Mouse (Mus musculus) embryonic facial prominence, embryonic 11.5 days (tissue): ENCODE results near the gene Tmprss9. TPM values are rescaled to one million over a fixed set of nuclear protein-coding genes. Genes with fewer than 3 reads are reported as not detected.

Source experiments
- ATAC-seq: fragments of 200-750 bp; cut with Nextera tagmentation; replicated peaks from 2 replicates; pipeline ENCODE4 v1.8.0; 2017; ENCODE audit warnings: low read depth; ENCODE audit not compliant: insufficient number of reproducible peaks, low FRiP score, low TSS enrichment
- DNase-seq: peaks from one replicate; pipeline ENCODE4 v3.0.0-alpha.2; 2015; ENCODE audit warnings: low spot score
- H3K27ac ChIP-seq: fragments of 300-500 bp; sonication (generic); replicated peaks from 2 replicates; pipeline ENCODE4 v1.5.1; 2014; ENCODE audit warnings: mild to moderate bottlenecking, low read depth, low read length, control low read depth
- H3K27me3 ChIP-seq: fragments of 300-500 bp; sonication (generic); 2 replicates; pipeline ENCODE4 v1.6.1; 2014; ENCODE audit warnings: mild to moderate bottlenecking, low read length, moderate library complexity, mixed read lengths; ENCODE audit not compliant: control insufficient read depth, insufficient read depth
- H3K36me3 ChIP-seq: fragments of 300-500 bp; sonication (generic); replicated peaks from 2 replicates; pipeline ENCODE4 v1.6.1; 2014; ENCODE audit warnings: low read depth, mild to moderate bottlenecking, low read length, moderate library complexity, mixed read lengths; ENCODE audit not compliant: control insufficient read depth, insufficient read depth
- H3K4me1 ChIP-seq: fragments of 300-500 bp; sonication (generic); 2 replicates; pipeline ENCODE4 v1.6.1; 2014; ENCODE audit warnings: low read length, mixed read lengths; ENCODE audit not compliant: control insufficient read depth, insufficient read depth
- H3K4me2 ChIP-seq: fragments of 300-500 bp; sonication (generic); 2 replicates; pipeline ENCODE4 v1.6.1; 2014; ENCODE audit warnings: low read depth, mild to moderate bottlenecking, control low read depth, low read length, moderate library complexity
- H3K4me3 ChIP-seq: fragments of 300-500 bp; sonication (generic); 2 replicates; pipeline ENCODE4 v1.5.1; 2014; ENCODE audit warnings: low read depth, low read length, control low read depth
- H3K9ac ChIP-seq: fragments of 300-500 bp; sonication (generic); replicated peaks from 2 replicates; pipeline ENCODE4 v1.6.1; 2014; ENCODE audit warnings: mild to moderate bottlenecking, control low read depth, low read length
- H3K9me3 ChIP-seq: fragments of 300-500 bp; sonication (generic); replicated peaks from 2 replicates; pipeline ENCODE4 v1.6.1; 2016; ENCODE audit warnings: mild to moderate bottlenecking, low read length, inconsistent platforms, mixed read lengths; ENCODE audit not compliant: control insufficient read depth
- WGBS: fragments of 180-500 bp; shearing (Covaris S2); extraction: QIAGEN DNeasy Blood & Tissue Kit; methylation state at CpG from one replicate; pipeline ENCODE4 v1.1.7; 2014; 5-methylcytosine and 5-hydroxymethylcytosine counted together
- polyA plus RNA-seq: library from polyadenylated mRNA; unstranded; fragments of >200 nt; fragmentation: Nextera tagmentation; extraction: Ambion mirVana; gene quantifications from 2 replicates; pipeline ENCODE4 v1.2.1, GENCODE M21; 2014

The Tmprss9 gene
- polyA plus RNA-seq, 1 experiment from 2014 or later = 0.06 TPM

DNA sequence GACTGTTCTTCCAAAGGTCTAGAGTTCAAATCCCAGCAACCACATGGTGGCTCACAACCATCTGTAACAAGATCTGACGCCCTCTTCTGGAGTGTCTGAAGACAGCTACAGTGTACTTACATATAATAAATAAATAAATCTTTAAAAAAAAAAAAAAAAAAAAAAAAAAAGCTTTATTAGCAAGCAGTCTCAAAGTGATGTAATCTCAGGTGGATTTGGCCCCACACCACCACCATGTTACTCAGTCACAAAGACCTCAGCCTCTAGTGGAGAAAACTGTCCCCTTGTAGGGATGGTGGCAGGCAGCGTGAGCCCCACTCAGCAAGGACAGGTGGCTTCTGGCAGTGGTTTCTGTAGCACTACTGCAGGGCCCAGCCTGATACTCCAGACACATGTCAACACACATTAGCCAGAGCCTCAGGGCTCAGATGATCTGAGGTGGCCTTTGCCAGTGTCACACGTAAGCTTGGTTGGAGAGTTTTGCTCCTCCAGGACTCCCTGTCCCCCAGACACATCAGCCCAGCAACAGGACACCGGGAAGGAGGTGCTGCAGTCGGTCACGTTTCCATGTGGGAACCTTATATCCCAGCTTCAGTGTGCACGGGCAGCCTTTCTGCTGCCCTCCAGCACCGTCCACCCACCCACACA lies 41.8 kb downstream of the Tmprss9 start:
- Histone ChIP-seq H3K9ac (no peak overlapping the region), H3K27me3 (no peaks in the 10 kb centered on the region), H3K4me3 (no peak overlapping the region), H3K27ac (no peak overlapping the region), H3K4me2 (no peak overlapping the region), H3K36me3 (no peaks in the 10 kb centered on the region; the same call in none of the 2 replicates), H3K9me3 (no peaks in the 10 kb centered on the region), H3K4me1 (no peaks in the 10 kb centered on the region)
- no peak for DNase-seq
- 91% methylated on average over 7 of the region's 8 CpGs for WGBS
- ATAC-seq = no peak

DNA sequence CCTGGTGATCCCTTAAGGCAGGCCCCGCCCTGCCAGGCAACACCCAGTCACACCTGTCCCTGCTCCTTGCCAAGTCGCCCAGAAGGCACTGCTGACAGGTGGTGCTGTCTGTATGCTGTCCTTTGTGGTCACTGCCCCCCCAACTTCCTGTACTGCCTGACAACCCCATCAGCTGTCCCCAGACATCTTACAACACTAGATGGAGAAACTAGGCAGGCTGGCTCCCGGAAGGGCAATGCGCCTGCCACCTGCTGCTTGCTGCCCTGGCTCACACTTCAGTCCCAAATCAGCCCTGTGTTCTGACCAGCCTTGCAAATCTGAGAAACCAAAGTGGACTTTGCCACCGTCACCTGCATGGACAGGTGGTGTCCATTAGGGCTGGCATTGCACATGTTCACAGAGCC lies 42.6 kb downstream of the Tmprss9 start:
- Histone ChIP-seq H3K27me3 (no peaks in the 10 kb centered on the region), H3K9me3 (no peaks in the 10 kb centered on the region), H3K4me3 (no peak overlapping the region), H3K4me1 (no peaks in the 10 kb centered on the region), H3K27ac (no peak overlapping the region), H3K36me3 (no peaks in the 10 kb centered on the region; the same call in none of the 2 replicates), H3K9ac (no peak overlapping the region), H3K4me2 (no peak overlapping the region)
- DNase-seq = no peak
- 84% methylated on average over 5 of the region's 5 CpGs for WGBS
- no peak for ATAC-seq

DNA sequence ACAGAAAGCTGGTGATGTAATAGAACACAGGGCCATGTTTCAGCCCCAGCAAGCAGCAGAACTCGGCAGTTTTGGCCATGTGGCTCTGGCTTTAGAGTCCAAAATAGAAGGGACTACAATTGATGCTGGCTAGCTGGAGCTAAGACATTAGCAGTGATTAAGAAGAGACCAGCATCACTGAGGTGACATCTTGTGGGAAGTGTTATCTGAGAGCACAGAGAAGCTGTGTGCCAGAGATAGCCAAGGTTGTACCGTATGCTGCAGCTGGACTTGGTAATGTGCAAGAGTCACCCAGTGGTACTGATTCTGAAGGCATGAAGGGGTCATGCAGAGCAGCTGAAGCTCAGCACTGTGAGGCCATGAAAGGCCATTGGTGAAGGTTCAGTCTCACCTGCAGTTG lies 43.6 kb downstream of the Tmprss9 start:
- DNase-seq (no peak), ATAC-seq (no peak)
- Histone ChIP-seq H3K9me3 (no peaks in the 10 kb centered on the region), H3K4me3 (no peak overlapping the region), H3K4me1 (no peaks in the 10 kb centered on the region), H3K27me3 (no peaks in the 10 kb centered on the region), H3K4me2 (no peak overlapping the region), H3K9ac (no peak overlapping the region), H3K36me3 (no peaks in the 10 kb centered on the region; the same call in none of the 2 replicates), H3K27ac (no peak overlapping the region)
- WGBS = 76% methylated on average over 2 of the region's 2 CpGs

DNA sequence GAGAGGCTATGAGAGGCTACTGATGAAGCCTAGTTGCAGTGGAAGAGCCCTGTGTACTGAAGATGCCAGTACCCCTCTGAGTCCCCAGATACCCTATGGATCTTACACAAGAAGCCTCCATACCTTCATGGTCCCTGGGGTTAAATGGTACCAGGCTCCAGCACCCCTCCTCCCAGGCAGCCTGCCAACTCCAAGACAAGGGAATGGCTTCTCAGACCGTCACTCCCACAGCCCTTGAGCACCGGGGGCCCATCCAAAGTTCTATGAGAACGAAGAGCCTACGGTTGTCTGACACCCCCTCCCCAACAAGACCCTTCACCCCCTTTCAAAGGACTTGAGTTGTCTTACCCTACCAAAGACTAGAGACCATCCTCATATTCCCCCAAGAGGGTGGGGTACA lies 44.1 kb downstream of the Tmprss9 start:
- H3K36me3 ChIP-seq = no peaks in the 10 kb centered on the region; the same call in 1 of the 2 replicates
- H3K9ac ChIP-seq = no peak overlapping the region
- WGBS = 90% methylated on average over 4 of the region's 4 CpGs
- DNase-seq (no peak), ATAC-seq (no peak)
- no peaks in the 10 kb centered on the region for H3K9me3 ChIP-seq
- no peaks in the 10 kb centered on the region for H3K4me1 ChIP-seq
- no peak overlapping the region for H3K4me3 ChIP-seq
- no peaks in the 10 kb centered on the region for H3K27me3 ChIP-seq
- H3K27ac ChIP-seq = no peak overlapping the region
- no peak overlapping the region for H3K4me2 ChIP-seq

DNA sequence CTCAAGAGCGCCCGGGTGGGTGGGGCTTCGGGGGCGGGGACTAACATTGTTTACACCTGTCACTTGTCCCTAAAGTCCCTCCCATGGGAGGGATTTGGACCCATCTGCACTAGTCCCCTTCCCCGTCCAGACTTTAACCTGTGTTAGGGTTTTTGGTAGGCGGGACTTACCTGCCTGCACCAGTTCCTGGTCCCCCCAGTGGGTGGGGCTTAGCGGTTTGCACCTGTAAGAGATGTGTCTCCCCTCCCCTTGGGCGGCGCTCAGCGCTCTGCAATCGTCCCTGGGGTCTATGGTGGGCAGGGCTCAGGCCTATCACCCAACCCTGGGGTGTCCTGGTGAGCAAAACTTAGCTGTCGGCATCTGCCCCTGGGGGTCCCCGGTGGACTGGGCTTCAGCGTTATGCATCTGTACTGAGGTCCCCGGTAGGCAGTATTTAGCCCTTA lies 45.7 kb downstream of the Tmprss9 start:
- Histone ChIP-seq H3K36me3 (no peaks in the 10 kb centered on the region; the same call in 1 of the 2 replicates), H3K4me2 (peak overlapping the region; percentile 93), H3K9ac (peak overlapping the region; percentile 94), H3K4me3 (peak overlapping the region; percentile 94), H3K9me3 (no peaks in the 10 kb centered on the region), H3K27me3 (no peaks in the 10 kb centered on the region), H3K27ac (peak overlapping the region; percentile 52), H3K4me1 (no peaks in the 10 kb centered on the region)
- DNase-seq (peak; percentile 33), ATAC-seq (peak; percentile 45; the same call in 1 of the 2 replicates)
- under 1% methylated on average over 15 of the region's 15 CpGs for WGBS

DNA sequence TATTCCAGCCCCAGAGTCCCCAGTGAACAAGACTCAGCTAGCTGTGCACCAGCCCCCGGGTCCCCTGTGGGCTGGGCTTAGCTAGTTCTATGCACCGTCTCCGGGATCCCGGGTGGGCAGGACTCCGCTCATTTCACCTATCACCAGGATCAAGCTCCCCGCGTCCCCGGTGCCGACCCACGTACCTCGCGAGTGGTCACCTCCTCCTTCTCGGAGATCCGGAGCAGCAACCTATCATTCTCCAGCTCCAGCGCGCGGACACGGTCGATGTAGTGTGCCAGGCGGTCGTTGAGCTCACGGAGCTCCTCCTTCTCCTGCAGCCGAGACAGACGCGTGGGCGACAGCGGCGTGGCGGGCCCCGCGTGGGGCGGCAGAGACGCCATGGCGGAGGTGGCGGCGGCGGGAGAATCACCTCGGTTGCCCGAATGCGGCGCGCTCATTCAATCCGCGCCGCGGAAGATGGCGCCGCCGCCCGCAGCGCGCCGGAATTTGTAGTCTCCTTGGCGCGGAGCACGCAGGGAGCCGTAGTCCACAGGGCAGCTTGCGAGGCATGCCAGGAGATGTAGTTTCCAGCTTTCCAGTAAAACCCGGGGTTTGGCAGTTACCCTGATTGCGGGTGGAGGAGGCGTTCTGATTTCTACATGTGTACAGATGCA lies 46.3 kb downstream of the Tmprss9 start, which contains the start of gene Lmnb2:
Gene Lmnb2, minus strand, starts transcription at position 467 of the 656 bp plus-strand sequence.
- Histone ChIP-seq H3K4me2 (peak within 1 kb of the TSS; percentile 93), H3K27ac (peak within 1 kb of the TSS; percentile 52), H3K27me3 (no peaks in the 10 kb centered on the region), H3K4me3 (peak within 1 kb of the TSS; percentile 94), H3K36me3 (no peaks in the 10 kb centered on the region; the same call in 1 of the 2 replicates), H3K9me3 (no peaks in the 10 kb centered on the region), H3K9ac (peak within 1 kb of the TSS; percentile 94), H3K4me1 (no peaks in the 10 kb centered on the region)
- ATAC-seq = peak; percentile 37; the same call in 1 of the 2 replicates
- DNase-seq = peak; percentile 87
- WGBS = under 1% methylated on average over 60 of the region's 61 CpGs

DNA sequence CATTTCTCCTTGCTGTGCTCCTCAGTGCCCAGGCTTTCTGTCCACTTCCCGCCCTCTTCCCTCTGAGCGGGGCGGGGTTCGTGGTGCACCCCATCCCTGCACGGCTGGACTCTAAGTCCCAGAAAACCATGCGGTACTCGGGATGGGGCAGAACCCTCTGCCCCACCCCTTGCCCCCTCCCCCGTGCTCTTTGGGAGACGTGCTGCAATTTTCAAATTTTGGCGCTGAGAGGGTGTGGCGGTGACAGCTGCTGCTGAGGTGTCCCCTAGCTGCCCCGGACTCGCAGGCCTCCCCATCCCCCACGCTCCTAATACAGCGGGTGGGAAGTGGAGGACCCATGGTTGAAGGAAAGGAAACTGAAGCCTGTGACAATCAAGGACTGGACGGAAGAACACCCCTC lies 50.3 kb downstream of the Tmprss9 start:
- Histone ChIP-seq H3K27me3 (no peaks in the 10 kb centered on the region), H3K4me1 (no peaks in the 10 kb centered on the region), H3K36me3 (no peaks in the 10 kb centered on the region), H3K9me3 (no peaks in the 10 kb centered on the region), H3K27ac (no peak overlapping the region), H3K9ac (peak overlapping the region; percentile 53), H3K4me3 (peak overlapping the region; percentile 9; the same call in 1 of the 2 replicates), H3K4me2 (peak overlapping the region; percentile 43)
- peak; percentile 59 for DNase-seq
- ATAC-seq = no peak; the same call in 1 of the 2 replicates
- 2% methylated on average over 16 of the region's 16 CpGs for WGBS

DNA sequence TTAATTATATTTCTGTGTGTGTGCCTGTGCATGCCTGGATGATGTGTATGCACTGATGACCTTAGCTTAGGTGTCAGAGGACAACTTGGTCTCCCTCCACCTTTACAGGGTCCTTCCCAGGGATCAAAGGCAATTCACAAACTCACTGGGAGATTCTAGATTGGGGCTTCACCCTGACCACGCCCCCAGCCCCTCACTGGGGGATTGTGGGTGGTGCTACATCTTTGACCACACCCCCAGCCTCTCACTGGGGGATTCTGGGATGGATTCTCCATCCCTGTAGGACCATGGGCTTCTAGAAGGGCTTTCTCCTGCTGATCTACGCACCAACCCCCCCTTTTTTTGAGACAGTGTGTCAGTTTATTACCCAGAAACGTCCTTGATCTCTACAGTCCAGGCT lies 53.8 kb downstream of the Tmprss9 start:
- ATAC-seq (no peak), DNase-seq (no peak)
- H3K27me3 ChIP-seq = 0 out of 2 replicates have a peak, but pooled peaks cover 3% of the 10 kb centered on the region
- WGBS = 48% methylated on average over 3 of the region's 3 CpGs
- H3K9ac ChIP-seq = no peak overlapping the region
- no peak overlapping the region for H3K27ac ChIP-seq
- H3K4me1 ChIP-seq = 0 out of 2 replicates have a peak, but pooled peaks cover 2% of the 10 kb centered on the region
- no peaks in the 10 kb centered on the region for H3K36me3 ChIP-seq
- H3K4me3 ChIP-seq = no peak overlapping the region
- no peaks in the 10 kb centered on the region for H3K9me3 ChIP-seq
- H3K4me2 ChIP-seq = no peak overlapping the region
